Mouse (Mus musculus) bone marrow, adult 2 months (tissue): ENCODE measurements at regions not wholly inside any gene's neighbourhood (a gene's known extent, or its start where the extent isn't known, plus 50 kb on each side); places are given as distances from the start of the nearest gene placed in this dataset.

Experiments
- CTCF ChIP-seq: fragments of 200-500 bp; IDR thresholded peaks from 2 replicates; pipeline ENCODE4 v1.5.1; 2011; ENCODE audit warnings: low read length, control low read depth; ENCODE audit not compliant: control insufficient read depth, insufficient read depth
- POLR2A ChIP-seq: fragments of 200-500 bp; IDR thresholded peaks from 2 replicates; pipeline ENCODE4 v1.6.1; 2011; ENCODE audit warnings: low read depth, mild to moderate bottlenecking, control low read depth, low read length, borderline replicate concordance; ENCODE audit not compliant: control insufficient read depth

- TF ChIP-seq POLR2A (no peak), CTCF (no peak)
Observed at GRCm38 (mm10) chr4:93400579-93400978, 65.3 kb upstream of the Tusc1 start.
